ENCODE assay signal across 9 mouse cellular contexts in the genomic region with DNA sequence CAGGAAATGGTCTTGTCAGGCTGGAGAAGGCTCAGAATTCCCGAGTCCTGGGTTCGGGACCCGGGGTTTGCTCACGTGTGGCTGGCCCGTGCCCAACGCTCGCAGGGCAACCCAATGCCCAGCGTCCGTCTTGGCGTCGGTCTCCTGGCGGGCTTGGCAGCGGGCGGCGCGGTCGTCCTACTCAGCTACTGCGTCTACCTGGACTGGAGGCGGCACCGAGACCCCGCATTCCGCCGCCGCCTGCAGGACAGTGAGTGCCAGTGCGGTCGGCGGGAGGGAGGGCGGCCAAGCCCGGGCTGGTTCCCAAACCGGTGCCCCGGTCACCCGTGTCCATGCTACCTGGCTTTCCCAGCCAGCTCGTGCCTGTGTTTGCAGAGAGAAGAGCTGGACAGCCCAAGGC. TPM values are rescaled to one million over a fixed set of nuclear protein-coding genes. Genes with fewer than 3 reads are reported as not detected.
DNase-seq lines count a peak whose midpoint lies in the region; ATAC-seq and TF ChIP-seq lines count a peak whose summit lies in the region.
"Had no signal": no experiment of that assay in that cellular context is flagged by ENCODE, and none has a peak within 500 bp of the region (broad histone marks: within the 10 kb centered on the region; RNA-seq: fewer than 3 reads in every experiment).

Tomm20l (plus strand) TSS at position 98 of the 400 bp plus-strand sequence.

- peak; percentile 54 for TF ChIP-seq CTCF in kidney, postnatal 0 days (IDR thresholded peaks at IDR 0.05; ENCODE audit: low read depth)

- no peaks in the 10 kb centered on the region for H3K27me3 ChIP-seq in heart, embryonic 15.5 days
- no peaks in the 10 kb centered on the region for H3K27me3 ChIP-seq in kidney, postnatal 0 days (ENCODE audit: insufficient read depth, low read length)
- H3K27me3 ChIP-seq in stomach, embryonic 15.5 days (replicated peaks), result 0 out of 2 replicates have a peak, but pooled peaks cover 3% of the 10 kb centered on the region

- H3K36me3 ChIP-seq in heart, embryonic 15.5 days, result no peaks in the 10 kb centered on the region
- no peaks in the 10 kb centered on the region for H3K36me3 ChIP-seq in kidney, postnatal 0 days (ENCODE audit: insufficient read depth, low read length)
- H3K36me3 ChIP-seq in stomach, embryonic 15.5 days, result no peaks in the 10 kb centered on the region

- no peak within 1 kb of the TSS for H3K27ac ChIP-seq in heart, embryonic 15.5 days
- H3K27ac ChIP-seq in kidney, postnatal 0 days, result no peak within 1 kb of the TSS
- no peak within 1 kb of the TSS for H3K27ac ChIP-seq in stomach, embryonic 15.5 days

- peak; percentile 38 to 44 for DNase-seq in heart, adult 18-20 months
- DNase-seq in heart, postnatal 25 days (ENCODE audit: low spot score), result no peak
- peak; percentile 48 to 61 for DNase-seq in cerebellum, postnatal 36 days
- peak; percentile 40 for DNase-seq in kidney, postnatal 0 days (ENCODE audit: low spot score)
- peak; percentile 58 for DNase-seq in lung, postnatal 25 days (ENCODE audit: low spot score)
- no peak for DNase-seq in right cerebral cortex, adult 2 months (ENCODE audit: low spot score in 2 of 2)

- 10% methylated on average over 33 of the region's 33 CpGs for WGBS in heart, embryonic 15.5 days
- WGBS in kidney, postnatal 0 days, result 9% methylated on average over 33 of the region's 33 CpGs
- 6% methylated on average over 33 of the region's 33 CpGs for WGBS in stomach, embryonic 15.5 days

- intact Hi-C loops in heart, postnatal 25 days (cut with DNase I), result no loop called here

- peak within 1 kb of the TSS; percentile 66 for H3K4me2 ChIP-seq in heart, embryonic 15.5 days
- H3K4me2 ChIP-seq in kidney, postnatal 0 days (ENCODE audit: low read length), result peak within 1 kb of the TSS; percentile 57
- peak within 1 kb of the TSS; percentile 54 for H3K4me2 ChIP-seq in stomach, embryonic 15.5 days

- H3K9me3 ChIP-seq in heart, embryonic 15.5 days (replicated peaks), result no peaks in the 10 kb centered on the region
- no peaks in the 10 kb centered on the region for H3K9me3 ChIP-seq in kidney, postnatal 0 days (replicated peaks; ENCODE audit: low read length)
- no peaks in the 10 kb centered on the region for H3K9me3 ChIP-seq in stomach, embryonic 15.5 days

- ATAC-seq in heart, embryonic 15.5 days (replicated peaks; ENCODE audit: insufficient number of reproducible peaks, insufficient read depth, low FRiP score, low read depth), result no peak
- peak; percentile 54; the same call in 1 of the 2 replicates for ATAC-seq in kidney, postnatal 0 days (replicated peaks; ENCODE audit: low FRiP score, low read depth)
- no peak; the same call in 1 of the 2 replicates for ATAC-seq in stomach, embryonic 15.5 days (ENCODE audit: insufficient read depth, low FRiP score, low read depth)

- peaks cover 26% of the 10 kb centered on the region for H3K4me1 ChIP-seq in heart, embryonic 15.5 days (replicated peaks)
- H3K4me1 ChIP-seq in kidney, postnatal 0 days (replicated peaks; ENCODE audit: insufficient read depth, low read length), result peaks cover 5% of the 10 kb centered on the region; the same call in 1 of the 2 replicates
- 0 out of 2 replicates have a peak, but pooled peaks cover 6% of the 10 kb centered on the region for H3K4me1 ChIP-seq in stomach, embryonic 15.5 days

- peak within 1 kb of the TSS; percentile 36 for H3K4me3 ChIP-seq in heart, embryonic 15.5 days
- H3K4me3 ChIP-seq in kidney, postnatal 0 days (replicated peaks; ENCODE audit: low read depth, low read length), result peak within 1 kb of the TSS; percentile 21
- peak within 1 kb of the TSS; percentile 25 for H3K4me3 ChIP-seq in stomach, embryonic 15.5 days (replicated peaks)

- H3K9ac ChIP-seq in heart, embryonic 15.5 days, result peak within 1 kb of the TSS; percentile 18; the same call in 1 of the 2 replicates
- no peak within 1 kb of the TSS; the same call in 1 of the 2 replicates for H3K9ac ChIP-seq in kidney, postnatal 0 days (ENCODE audit: low read depth, low read length)
- no peak within 1 kb of the TSS for H3K9ac ChIP-seq in stomach, embryonic 15.5 days

RNA-seq across cellular contexts. Expression of gene Tomm20l, which starts in this region (rescaled TPM):
- 1 to 10 TPM in 1 of 2 experiments, under 1 TPM in 1; 0.75 to 1.6 TPM for total RNA-seq in heart, adult 18-20 months (2021)
- total RNA-seq in heart, postnatal 25 days (2021), result 1 to 10 TPM in 1 of 2 experiments, under 1 TPM in 1; 0.81 to 2.1 TPM
- polyA plus RNA-seq in heart, embryonic 15.5 days (2015; fragmentation: Nextera tagmentation; extraction: Ambion mirVana), result 0.25 TPM in 1 of 2 replicates, not detected in the other
- polyA plus RNA-seq in kidney, postnatal 0 days (2015; fragmentation: Nextera tagmentation; extraction: Ambion mirVana), result 0.27 TPM in 1 of 2 replicates, not detected in the other
- polyA plus RNA-seq in stomach, embryonic 15.5 days (2015; fragmentation: Nextera tagmentation; extraction: Ambion mirVana), result 0.33 TPM in 1 of 2 replicates, not detected in the other
- polyA plus RNA-seq: gonadal fat pad, adult 2 months had no signal

Comparison
In these comparisons a context has a peak if more than half of its experiments do, and no peak if none do; other contexts are left out.
1. DNase-seq: peak in heart, adult 18-20 months (2 of 2), cerebellum, postnatal 36 days (2 of 2) and lung, postnatal 25 days (single experiment); none in heart, postnatal 25 days (single experiment) and right cerebral cortex, adult 2 months (0 of 2).
2. Peak in DNase-seq, ATAC-seq, H3K4me3 ChIP-seq and H3K4me2 ChIP-seq in kidney, postnatal 0 days; RNA of the gene not detected or under 1 TPM.
3. Peak in every context shown above with its lines, with median percentiles within 50 percentile points of each other: H3K4me2 ChIP-seq and H3K4me3 ChIP-seq.